Mouse (Mus musculus) erythroblast, embryonic 14.5 days (primary cell): ENCODE data around the gene Tubb4b.

ENCODE experiments used
- GATA1 ChIP-seq: IDR thresholded peaks from 2 replicates; pipeline ENCODE4 v1.6.1; 2012; ENCODE audit warnings: low read length, inconsistent platforms, mixed read lengths
- TAL1 ChIP-seq: IDR thresholded peaks from 3 replicates; pipeline ENCODE4 v1.6.1; 2012; ENCODE audit warnings: low read length, inconsistent platforms, mixed read lengths

DNA sequence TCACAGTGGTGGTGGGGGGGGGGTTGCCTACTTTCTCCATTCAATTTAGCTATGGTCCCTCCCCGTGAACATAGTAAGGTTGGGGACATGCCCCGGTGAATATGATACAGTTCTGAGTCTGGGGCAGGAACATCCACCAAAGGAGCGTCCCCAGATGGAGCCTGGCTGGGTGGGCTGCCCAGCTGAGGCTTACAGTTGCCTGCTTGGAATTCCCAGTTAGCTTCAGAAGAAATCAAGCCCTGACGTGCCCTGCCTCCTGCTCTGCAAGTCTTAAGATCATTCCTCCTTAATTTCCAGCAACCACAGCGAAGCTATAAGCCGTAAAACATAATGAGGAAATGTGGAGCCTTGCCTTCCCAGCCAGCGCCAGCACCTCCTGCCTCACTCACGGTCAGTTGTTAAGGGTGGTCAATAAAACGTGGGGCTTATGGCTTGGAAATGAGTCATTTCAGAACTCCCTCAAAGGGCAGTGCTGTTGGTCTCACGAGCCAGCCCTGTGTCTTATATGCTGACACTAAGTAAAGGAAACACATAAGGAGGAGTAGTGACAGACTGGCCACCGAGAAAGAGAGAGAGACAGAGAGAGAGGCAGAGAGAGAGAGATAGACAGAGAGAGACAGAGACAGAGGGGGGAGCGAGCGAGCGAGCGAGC is 44.8 kb downstream of the Tubb4b start:
- TF ChIP-seq GATA1, result no peak
- no peak for TF ChIP-seq TAL1
